ENCODE assay signal across 15 mouse cellular contexts in the genomic region with DNA sequence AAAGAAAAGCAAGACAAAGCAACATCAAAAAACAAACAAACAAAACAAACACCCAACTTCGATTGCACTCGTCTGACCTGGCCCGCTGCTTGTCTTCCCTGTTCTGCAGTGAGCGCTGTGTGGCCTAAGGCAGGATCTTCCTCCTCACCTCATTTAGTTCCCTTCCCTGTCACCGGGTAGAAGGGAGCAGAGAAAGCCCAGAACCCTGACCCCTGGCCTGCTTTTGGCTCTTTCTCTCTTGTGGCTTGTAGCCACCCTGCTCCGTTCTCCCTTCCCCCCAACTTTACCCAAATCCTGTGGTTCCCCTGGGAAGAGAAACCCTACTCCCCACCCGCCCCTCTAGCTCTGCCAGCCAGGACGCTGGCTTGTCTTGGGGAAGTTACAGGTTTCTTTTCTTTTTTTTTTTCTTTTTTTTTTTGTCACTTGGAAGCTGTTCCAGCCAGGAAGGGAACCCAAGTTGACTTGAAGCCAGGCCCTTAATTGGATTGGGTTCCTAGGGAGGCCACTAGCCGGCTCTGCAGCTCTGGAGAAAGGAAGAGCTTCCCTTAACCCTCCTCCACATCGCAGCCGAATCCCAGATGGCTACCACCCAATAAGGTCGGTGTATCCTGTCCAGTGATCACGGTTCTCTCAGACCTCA. TPM values are rescaled to one million over a fixed set of nuclear protein-coding genes. Genes with fewer than 3 reads are reported as not detected.
DNase-seq lines count a peak whose midpoint lies in the region; ATAC-seq and TF ChIP-seq lines count a peak whose summit lies in the region.
"Had no signal": no experiment of that assay in that cellular context is flagged by ENCODE, and none has a peak within 500 bp of the region (broad histone marks: within the 10 kb centered on the region; RNA-seq: fewer than 3 reads in every experiment).

No protein-coding gene starts in this region.

- peak; percentile 46 for DNase-seq in gastrocnemius, adult 2 months
- no peak for DNase-seq in gastrocnemius, postnatal 10 days
- DNase-seq in lung, adult 18-20 months = peak; percentile 56 to 69
- no peak for DNase-seq in lung, postnatal 14 days
- DNase-seq in heart, postnatal 36 days = peak; percentile 58 to 61
- peak; percentile 69 for DNase-seq in lung, postnatal 25 days (ENCODE audit: low spot score)
- DNase-seq: cerebellum, adult 11-12 months; right cerebral cortex, postnatal 4 days; thymus, adult 2 months had no signal

- intact Hi-C loops in gastrocnemius, adult 2 months (cut with DNase I) = no loop called here
- intact Hi-C loops in heart, postnatal 36 days (cut with DNase I) = no loop called here

- H3K4me2 ChIP-seq in forebrain, embryonic 16.5 days (ENCODE audit: low read length) = no peak overlapping the region
- H3K4me2 ChIP-seq: embryonic facial prominence, embryonic 13.5 days; neural tube, embryonic 13.5 days had no signal

- 50% methylated on average over 13 of the region's 13 CpGs for WGBS in forebrain, embryonic 16.5 days

- no peaks in the 10 kb centered on the region for H3K9me3 ChIP-seq in forebrain, embryonic 16.5 days (ENCODE audit: control insufficient read depth, low read length)
- H3K9me3 ChIP-seq: embryonic facial prominence, embryonic 13.5 days; neural tube, embryonic 13.5 days had no signal

- H3K36me3 ChIP-seq in forebrain, embryonic 16.5 days (ENCODE audit: control insufficient read depth, insufficient read depth) = no peaks in the 10 kb centered on the region
- H3K36me3 ChIP-seq: embryonic facial prominence, embryonic 13.5 days; neural tube, embryonic 13.5 days had no signal

- no peaks in the 10 kb centered on the region; the same call in 1 of the 2 replicates for H3K4me1 ChIP-seq in forebrain, embryonic 16.5 days (replicated peaks; ENCODE audit: control insufficient read depth, insufficient read depth, low read length)

- H3K9ac ChIP-seq in forebrain, embryonic 16.5 days (replicated peaks; ENCODE audit: low read depth, low read length) = no peak overlapping the region
- H3K9ac ChIP-seq: embryonic facial prominence, embryonic 13.5 days; neural tube, embryonic 13.5 days had no signal

- H3K4me3 ChIP-seq in gastrocnemius, adult 2 months = no peak overlapping the region
- H3K4me3 ChIP-seq in forebrain, embryonic 16.5 days (replicated peaks; ENCODE audit: low read length) = no peak overlapping the region
- H3K4me3 ChIP-seq: embryonic facial prominence, embryonic 13.5 days; neural tube, embryonic 13.5 days had no signal

- no peaks in the 10 kb centered on the region for H3K27me3 ChIP-seq in forebrain, embryonic 16.5 days (replicated peaks; ENCODE audit: control insufficient read depth, insufficient read depth, low read length)
- H3K27me3 ChIP-seq: embryonic facial prominence, embryonic 13.5 days; neural tube, embryonic 13.5 days had no signal

- peak overlapping the region; percentile 69 for H3K27ac ChIP-seq in gastrocnemius, adult 2 months
- no peak overlapping the region for H3K27ac ChIP-seq in forebrain, embryonic 16.5 days (ENCODE audit: low read length)
- H3K27ac ChIP-seq: embryonic facial prominence, embryonic 13.5 days; neural tube, embryonic 13.5 days had no signal

- ATAC-seq in forebrain, embryonic 16.5 days = no peak
- ATAC-seq in monocyte, adult 5-6 weeks (replicated peaks; ENCODE audit: insufficient number of reproducible peaks, low FRiP score, low TSS enrichment, poor library complexity, severe bottlenecking) = no peak
- ATAC-seq: CD4-positive, CD25-positive, alpha-beta regulatory T cell, adult 4 months; inflammation-experienced regulatory T-cells, adult 6 months had no signal

- no peak; the same call in 1 of the 2 replicates for TF ChIP-seq CTCF in gastrocnemius, adult 2 months (IDR thresholded peaks at IDR 0.05)

RNA-seq across cellular contexts. Expression of a gene that starts 10.2 kb away (rescaled TPM):
- 10 to 100 TPM; 16.9 to 33.9 TPM for total RNA-seq in gastrocnemius, adult 2 months (2021)
- total RNA-seq in gastrocnemius, postnatal 10 days (2021) = 10 to 100 TPM; 56.8 to 69.7 TPM
- total RNA-seq in heart, postnatal 36 days (2021) = 100 to 1,000 TPM; 241 to 254 TPM
- 97.8 and 125 TPM in 2 replicates for polyA plus RNA-seq in forebrain, embryonic 16.5 days (2015; fragmentation: Nextera tagmentation; extraction: Ambion mirVana)
- 39.4 to 61.3 TPM (median 41.0 TPM) in 3 replicates for total RNA-seq in monocyte, adult 5-6 weeks (2017)

Comparison
In these comparisons a context has a peak if more than half of its experiments do, and no peak if none do; other contexts are left out.
1. DNase-seq: peak in gastrocnemius, adult 2 months (single experiment), lung, adult 18-20 months (2 of 2), heart, postnatal 36 days (2 of 2) and lung, postnatal 25 days (single experiment); none in gastrocnemius, postnatal 10 days (single experiment) and lung, postnatal 14 days (single experiment).